Mouse (Mus musculus): ENCODE results near the gene Sox12.
A peak's percentile ranks its signal among the peaks of the same experiment; 100 is the strongest.
"Not testable (repeated sequence)": the region's sequence is repeated elsewhere in the genome, so short reads cannot be mapped to it uniquely, and the experiment has no call there.

The Sox12 gene

DNA sequence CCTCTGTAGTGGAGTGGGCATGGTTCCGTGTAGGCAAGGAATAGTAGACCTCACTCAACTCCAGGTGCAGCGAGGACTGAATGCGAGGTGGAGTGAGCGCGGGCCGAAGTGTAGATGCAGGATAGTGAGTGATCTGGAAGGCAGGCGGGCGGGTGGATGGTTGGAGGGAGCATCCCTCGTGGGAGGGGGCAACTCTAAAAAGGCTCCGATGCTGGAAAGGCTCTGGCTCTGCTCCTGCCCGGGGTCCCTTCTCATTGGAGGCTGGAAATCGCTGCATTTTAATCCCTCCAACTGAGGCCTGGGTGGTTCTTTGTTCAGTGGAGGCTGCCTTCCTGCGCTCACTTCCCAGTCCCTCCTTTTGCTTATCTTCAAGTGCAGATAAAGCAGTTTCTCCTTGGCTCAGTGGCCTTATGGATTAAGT lies 1.3 kb upstream of the Sox12 start:
- no peak for DNase-seq

DNA sequence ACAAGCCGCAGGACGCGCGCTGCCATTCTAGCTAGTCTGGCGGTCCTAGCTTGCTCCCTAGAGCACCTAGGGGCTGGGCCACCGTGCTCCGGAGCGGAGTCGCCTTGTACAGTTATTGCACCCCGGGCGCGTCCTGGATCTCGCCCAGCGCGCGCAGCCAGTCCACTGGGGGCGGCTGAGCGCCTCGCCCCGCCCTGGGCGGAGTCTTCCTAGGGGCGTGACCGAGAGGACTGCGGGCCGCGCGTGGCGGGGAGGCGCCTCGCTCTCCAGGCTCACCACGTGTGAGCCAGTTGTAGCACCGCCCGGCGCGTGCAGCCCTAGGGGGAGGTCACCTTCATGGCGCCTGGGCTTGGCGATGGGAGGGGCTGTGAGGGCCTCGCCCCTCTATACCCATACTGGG lies 828 bp upstream of the Sox12 start:
- peak; percentile 97 for DNase-seq

GRCm38 (mm10) chr2:152397004-152397589 lies 766 bp downstream of the Sox12 start:
- peak; percentile 92 for DNase-seq

GRCm38 (mm10) chr2:152396110-152397003 lies 1.5 kb downstream of the Sox12 start:
- peak; percentile 94 for DNase-seq

GRCm38 (mm10) chr2:152395271-152395920 lies 2.5 kb downstream of the Sox12 start:
- peak; percentile 24 for DNase-seq

DNA sequence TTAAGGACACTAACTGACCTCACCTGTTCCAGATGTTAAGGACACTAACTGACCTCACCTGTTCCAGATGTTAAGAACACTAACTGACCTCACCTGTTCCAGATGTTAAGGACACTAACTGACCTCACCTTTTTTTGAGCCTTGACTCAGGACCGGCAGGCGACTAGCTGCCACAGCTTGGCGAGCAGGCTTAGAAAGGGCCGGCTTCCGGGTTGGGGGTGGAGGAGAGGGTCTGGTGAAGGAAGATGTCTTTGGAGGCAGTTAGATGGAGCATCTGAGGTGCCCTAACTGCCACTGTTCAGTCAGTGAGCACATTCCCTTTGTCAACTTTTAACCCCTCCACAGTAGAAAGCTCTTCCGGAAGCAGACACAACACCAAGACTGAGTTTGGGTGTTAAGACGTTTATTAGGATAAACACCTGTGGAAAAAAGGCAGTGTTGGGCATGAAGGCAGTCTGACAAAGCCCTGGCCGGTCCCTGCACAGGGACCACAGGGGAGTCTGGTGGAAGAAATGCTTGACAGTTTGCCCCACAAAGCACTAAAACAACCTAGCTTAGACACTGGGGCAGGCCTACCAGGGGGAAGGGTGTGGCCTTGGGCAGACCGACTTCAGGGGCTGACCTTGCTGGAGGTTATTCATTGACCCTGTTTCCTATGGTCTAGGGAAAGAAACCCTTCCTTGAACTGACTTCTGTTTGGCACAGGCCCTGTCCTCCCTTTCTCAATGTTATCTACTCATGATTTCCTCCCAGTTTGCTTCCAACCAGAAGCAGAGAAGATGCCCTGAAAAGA lies 4.4 kb downstream of the Sox12 start:
- DNase-seq = no peak

DNA sequence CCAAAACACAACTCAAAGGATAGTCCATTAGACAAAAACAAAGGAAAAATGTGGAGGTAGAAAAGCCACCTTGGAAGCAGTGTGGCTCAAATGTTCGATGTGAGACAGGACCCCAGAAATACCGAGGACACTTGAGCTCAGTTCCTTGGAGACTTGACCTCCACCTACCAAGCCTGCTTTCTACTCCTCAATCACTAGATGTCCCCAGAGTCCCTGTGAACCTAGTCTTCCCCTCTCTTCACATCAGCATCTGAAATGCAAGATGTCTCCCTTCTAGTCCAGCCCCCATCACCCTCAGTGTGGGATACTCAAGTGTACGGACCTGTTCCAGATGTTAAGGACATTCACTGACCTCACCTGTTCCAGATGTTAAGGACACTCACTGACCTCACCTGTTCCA lies 5.1 kb downstream of the Sox12 start:
- peak; percentile 70 for DNase-seq

DNA sequence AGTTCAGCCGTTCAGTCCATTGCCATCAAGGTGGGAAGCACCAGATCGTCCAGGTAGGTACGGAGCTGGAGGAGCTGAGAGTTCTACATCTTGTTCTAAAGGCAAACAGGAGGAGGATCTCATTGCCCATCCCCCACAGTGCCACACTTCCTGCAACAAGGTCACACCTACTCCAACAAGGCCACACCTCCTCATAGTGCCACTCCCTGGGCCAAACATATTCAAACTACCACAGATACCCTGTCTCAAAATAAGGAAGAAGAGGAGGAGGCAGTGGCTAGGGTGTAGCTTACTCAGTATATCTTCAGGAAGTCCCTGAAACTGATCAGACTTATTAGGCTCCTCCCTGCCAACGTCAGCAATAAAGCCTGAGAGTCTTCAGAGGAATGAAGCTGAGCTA lies 13.7 kb downstream of the Sox12 start:
- DNase-seq = no peak

DNA sequence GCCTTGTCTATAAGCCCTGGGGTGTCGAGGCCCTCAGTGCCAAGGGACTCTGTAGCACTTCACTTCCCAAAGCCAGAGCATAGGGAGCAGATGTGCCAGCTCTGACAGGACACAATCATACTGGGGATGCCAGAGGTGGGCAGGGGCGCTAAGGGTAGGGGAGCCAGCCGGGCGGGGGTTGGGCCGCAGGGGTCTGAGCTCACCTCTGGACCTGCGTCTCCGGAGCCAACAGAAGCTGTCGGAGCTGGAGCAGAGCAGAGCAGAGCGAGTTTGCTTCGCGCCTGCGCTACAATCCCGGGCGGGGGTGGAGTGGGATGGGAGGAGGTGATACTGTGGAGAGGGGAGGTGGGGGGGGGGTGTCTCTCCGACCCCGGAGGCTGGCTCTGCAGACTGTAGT lies 21.5 kb downstream of the Sox12 start, which contains the start of gene Nrsn2:
Gene Nrsn2, minus strand, starts transcription at position 294 of the 397 bp plus-strand sequence.
- no peak for DNase-seq

DNA sequence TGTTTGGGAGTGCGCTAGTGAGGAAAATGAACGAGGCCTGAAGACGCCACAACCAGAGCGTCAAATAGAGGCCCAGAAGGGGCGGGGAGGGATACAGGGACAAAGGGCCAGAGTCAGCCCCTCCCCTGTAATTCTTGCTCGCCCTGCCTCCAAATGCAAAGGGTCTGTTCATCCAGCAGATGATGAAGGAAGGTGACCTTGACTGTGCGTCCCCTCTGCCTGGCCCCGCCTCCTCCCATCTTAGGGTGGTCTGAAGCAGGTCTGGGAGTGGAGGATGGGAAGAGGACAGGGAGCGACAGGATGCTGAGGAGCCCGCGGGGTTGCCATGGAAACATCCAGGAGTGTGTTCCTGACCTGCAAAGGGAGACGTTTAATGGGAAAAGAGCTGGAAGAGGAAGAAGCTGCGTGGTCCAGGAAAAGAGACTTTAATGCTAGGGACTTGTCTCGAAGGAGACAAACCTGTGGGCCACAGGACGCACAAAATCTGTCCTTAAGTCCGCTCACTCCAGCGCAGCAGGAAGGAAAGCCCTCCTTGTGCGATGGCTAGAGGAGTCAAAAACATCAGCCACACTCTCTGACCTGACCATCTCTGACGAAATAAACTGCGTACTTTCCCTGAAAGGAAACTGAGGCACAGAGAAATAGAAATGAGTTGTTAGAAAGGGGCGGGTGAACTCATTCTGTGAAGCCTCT lies 22.1 kb downstream of the Sox12 start:
- DNase-seq = no peak

- DNase-seq = no peak
Measured at GRCm38 (mm10) chr2:152373547-152373946, 24.3 kb downstream of the Sox12 start.

GRCm38 (mm10) chr2:152372661-152373060 lies 25.2 kb downstream of the Sox12 start:
- no peak for DNase-seq

- no peak for DNase-seq
Measured at GRCm38 (mm10) chr2:152372104-152372503, 25.8 kb downstream of the Sox12 start.

- DNase-seq = peak; percentile 60
Measured at GRCm38 (mm10) chr2:152368532-152369140, 29.2 kb downstream of the Sox12 start.

DNA sequence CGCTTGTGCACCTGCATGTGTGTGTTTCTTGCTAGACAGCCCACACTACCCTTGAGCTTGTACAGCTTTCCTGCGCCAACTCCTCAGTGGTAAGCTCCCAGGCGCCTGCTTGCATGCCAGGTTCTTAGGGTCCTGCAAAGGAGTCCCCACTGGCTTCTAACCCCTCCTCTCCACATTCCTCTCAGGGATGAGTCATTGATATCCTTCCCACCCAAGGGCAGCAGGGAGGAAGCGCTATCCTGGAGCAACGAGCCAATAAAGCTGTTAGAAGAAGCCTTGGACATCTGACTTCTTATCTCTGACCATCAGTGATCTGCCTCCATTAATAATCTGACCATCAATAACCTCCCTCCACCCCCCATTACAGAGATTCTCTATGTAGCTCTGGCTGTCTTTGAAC lies 29.9 kb downstream of the Sox12 start:
- no peak for DNase-seq

DNA sequence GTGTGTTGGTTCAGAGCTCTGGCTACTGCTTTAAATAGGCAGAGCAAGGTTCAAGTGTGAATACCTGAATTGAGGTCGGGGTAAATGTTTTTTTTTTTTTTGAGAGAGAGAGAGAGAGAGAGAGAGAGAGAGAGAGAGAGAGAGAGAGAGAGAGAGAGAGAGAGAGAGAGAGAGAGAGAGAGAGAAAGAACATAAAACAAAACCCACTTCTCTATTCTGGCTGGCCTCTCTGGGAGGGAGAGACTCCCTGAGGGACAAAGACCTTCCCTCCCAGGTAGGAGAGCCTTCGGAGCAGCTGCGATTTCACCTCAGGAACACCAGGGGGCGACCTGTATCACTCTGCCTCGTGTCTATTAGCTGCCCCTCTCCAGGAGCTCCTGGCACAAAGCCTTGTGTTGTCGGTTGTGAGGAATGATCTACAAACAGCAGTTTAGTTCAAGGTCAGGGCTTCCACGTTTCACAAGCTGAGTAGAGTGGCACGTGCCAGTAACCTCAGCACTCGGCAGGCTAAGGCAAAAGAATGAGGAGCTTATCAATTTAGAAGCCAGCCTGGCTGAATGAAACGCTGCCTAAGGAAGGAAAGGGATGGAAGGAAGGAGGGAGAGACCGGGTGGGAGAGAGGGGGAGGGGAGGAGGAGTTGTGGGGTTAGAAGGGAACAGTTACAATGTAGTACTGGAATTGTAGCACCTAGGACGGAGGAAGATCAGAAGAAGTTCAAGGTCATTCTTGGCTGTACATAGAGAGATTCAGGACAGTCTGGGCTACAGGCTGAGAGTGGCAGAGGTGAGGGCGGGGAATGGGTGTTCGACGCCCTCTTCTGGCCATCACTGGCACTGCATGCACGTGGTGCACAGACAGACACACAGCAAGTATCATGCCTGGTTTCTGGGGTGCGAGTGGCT lies 34.4 kb downstream of the Sox12 start:
- peak; percentile 91 for DNase-seq

DNA sequence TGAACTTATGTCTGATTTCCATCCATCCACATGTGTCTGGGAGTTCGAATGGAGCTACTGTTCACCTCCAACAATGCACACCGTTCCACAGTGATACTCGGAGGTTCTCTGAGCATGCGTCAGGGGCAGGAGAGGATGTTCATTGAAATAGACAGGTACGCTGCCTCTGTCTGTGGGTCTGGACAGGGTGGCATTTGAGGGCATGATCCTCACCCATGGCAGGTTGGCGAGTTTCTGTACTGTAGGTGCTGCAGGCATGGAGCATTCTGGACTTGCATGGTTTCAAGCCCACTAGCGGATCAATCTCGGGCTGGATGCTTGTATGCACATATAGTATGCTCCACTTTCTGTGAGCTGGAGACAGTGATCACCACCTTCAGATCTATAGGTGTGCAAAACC lies 36.7 kb downstream of the Sox12 start:
- no peak for DNase-seq

DNA sequence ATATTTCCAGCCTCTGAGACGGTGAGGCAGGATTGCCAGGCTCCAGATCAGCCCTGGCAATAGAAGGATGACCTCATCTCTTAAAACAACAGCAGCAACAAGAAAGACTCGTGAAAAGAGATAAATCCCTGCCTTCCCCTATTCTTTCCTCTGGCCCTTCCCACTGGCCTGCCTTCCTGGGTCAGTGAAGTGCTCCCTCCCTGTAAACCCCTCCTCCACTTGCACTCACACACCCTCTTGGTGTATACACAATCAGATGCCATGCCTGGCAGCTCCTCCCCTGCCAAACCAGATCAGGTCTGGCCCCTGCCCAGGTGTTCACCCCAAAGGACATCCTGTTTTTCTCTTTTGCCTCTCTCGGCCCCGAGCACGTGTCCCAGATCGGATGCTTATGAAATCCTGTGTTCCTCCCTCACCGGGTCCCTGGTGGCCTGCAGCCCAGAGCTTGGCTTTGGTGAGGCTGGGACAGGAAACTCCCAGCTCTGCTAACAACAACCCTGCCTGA lies 37.5 kb downstream of the Sox12 start:
- peak; percentile 78 for DNase-seq

- DNase-seq = peak; percentile 57
Measured at GRCm38 (mm10) chr2:152359616-152360015, 38.2 kb downstream of the Sox12 start.

DNA sequence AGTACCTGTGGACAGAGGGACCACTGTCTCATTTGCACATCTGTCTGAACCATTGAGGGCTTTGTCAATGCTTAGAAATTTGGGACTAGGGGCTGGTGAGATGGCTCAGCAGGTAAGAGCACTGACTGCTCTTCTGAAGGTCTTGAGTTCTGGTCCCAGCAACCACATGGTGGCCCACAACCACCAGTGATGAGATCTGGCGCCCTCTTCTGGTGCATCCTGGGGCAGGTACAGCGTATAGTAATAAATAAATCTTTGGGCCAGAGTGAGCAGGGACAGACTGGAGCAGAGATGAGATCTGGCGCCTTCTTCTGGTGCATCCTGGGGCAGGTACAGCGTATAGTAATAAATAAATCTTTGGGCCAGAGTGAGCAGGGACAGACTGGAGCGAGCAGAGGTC lies 38.9 kb downstream of the Sox12 start:
- not testable (repeated sequence) for DNase-seq

All from kidney, postnatal 14 days (tissue).